Mouse (Mus musculus) lung, postnatal 0 days (tissue): Measurements from ENCODE around the gene Nmur1. TPM values are rescaled to one million over a fixed set of nuclear protein-coding genes. Genes with fewer than 3 reads are reported as not detected.
"Not testable (repeated sequence)": the region's sequence is repeated elsewhere in the genome, so short reads cannot be mapped to it uniquely, and the experiment has no call there.

Experiments used
- ATAC-seq: fragments of 200-750 bp; cut with Nextera tagmentation; 2 replicates; pipeline ENCODE4 v1.8.0; 2017; ENCODE audit warnings: moderate library complexity
- DNase-seq: peaks from one replicate; pipeline ENCODE4 v3.0.0-alpha.2; 2016; ENCODE audit warnings: low spot score
- H3K27ac ChIP-seq: fragments of 300-500 bp; sonication (generic); 2 replicates; pipeline ENCODE4 v1.5.1; 2014; ENCODE audit warnings: antibody characterized with exemption, mild to moderate bottlenecking, low read length, mixed read lengths
- H3K27me3 ChIP-seq: fragments of 300-500 bp; sonication (generic); replicated peaks from 2 replicates; pipeline ENCODE4 v1.6.1; 2014; ENCODE audit warnings: low read length, mixed read lengths; ENCODE audit not compliant: insufficient read depth
- H3K36me3 ChIP-seq: fragments of 300-500 bp; sonication (generic); 2 replicates; pipeline ENCODE4 v1.6.1; 2014; ENCODE audit warnings: low read length, mixed read lengths; ENCODE audit not compliant: insufficient read depth
- H3K4me1 ChIP-seq: fragments of 300-500 bp; sonication (generic); 2 replicates; pipeline ENCODE4 v1.6.1; 2014; ENCODE audit warnings: antibody characterized with exemption, low read depth, low read length, mixed read lengths; ENCODE audit not compliant: insufficient read depth
- H3K4me2 ChIP-seq: fragments of 300-500 bp; sonication (generic); replicated peaks from 2 replicates; pipeline ENCODE4 v1.6.1; 2014; ENCODE audit warnings: low read depth, mild to moderate bottlenecking, low read length, moderate library complexity, mixed read lengths
- H3K4me3 ChIP-seq: fragments of 300-500 bp; sonication (generic); 2 replicates; pipeline ENCODE4 v1.5.1; 2014; ENCODE audit warnings: low read depth, low read length
- H3K9ac ChIP-seq: fragments of 300-500 bp; sonication (generic); replicated peaks from 2 replicates; pipeline ENCODE4 v1.6.1; 2014; ENCODE audit warnings: low read depth, mild to moderate bottlenecking
- H3K9me3 ChIP-seq: fragments of 300-500 bp; sonication (generic); 2 replicates; pipeline ENCODE4 v1.6.1; 2016; ENCODE audit warnings: low read length, mixed read lengths
- CTCF ChIP-seq: IDR thresholded peaks from 2 replicates; pipeline ENCODE4 v1.5.1; 2016; ENCODE audit warnings: antibody characterized with exemption, mild to moderate bottlenecking
- EP300 ChIP-seq: IDR thresholded peaks from 2 replicates; pipeline ENCODE4 v1.6.1; 2016; ENCODE audit warnings: antibody characterized with exemption, mild to moderate bottlenecking, control low read depth
- WGBS: fragments of 180-500 bp; shearing (Covaris S2); extraction: QIAGEN DNeasy Blood & Tissue Kit; methylation state at CpG from one replicate; pipeline ENCODE4 v1.1.7; 2014; 5-methylcytosine and 5-hydroxymethylcytosine counted together
- polyA plus RNA-seq: library from polyadenylated mRNA; unstranded; fragments of >200 nt; fragmentation: Nextera tagmentation; extraction: Ambion mirVana; gene quantifications from 2 replicates; pipeline ENCODE4 v1.2.1, GENCODE M21; 2015

The Nmur1 gene
- polyA plus RNA-seq, 1 experiment from 2014 or later: 2.1 TPM

- Histone ChIP-seq H3K27me3 (no peaks in the 10 kb centered on the region), H3K9me3 (no peaks in the 10 kb centered on the region), H3K27ac (no peak overlapping the region), H3K36me3 (peaks cover 13% of the 10 kb centered on the region; the same call in 1 of the 2 replicates), H3K4me3 (no peak overlapping the region), H3K9ac (no peak overlapping the region), H3K4me1 (no peaks in the 10 kb centered on the region), H3K4me2 (no peak overlapping the region)
- 94% methylated on average over 4 of the region's 4 CpGs for WGBS
- ATAC-seq (no peak), DNase-seq (no peak)
- TF ChIP-seq CTCF: no peak
- TF ChIP-seq EP300: no peak
Observed at GRCm38 (mm10) chr1:86345956-86346355, 80.1 kb downstream of the Nmur1 start.

- H3K27ac ChIP-seq: no peak overlapping the region
- no peak for ATAC-seq
- no peak overlapping the region for H3K4me2 ChIP-seq
- no peak overlapping the region for H3K9ac ChIP-seq
- WGBS: 88% methylated on average over 4 of the region's 4 CpGs
- H3K4me1 ChIP-seq: no peaks in the 10 kb centered on the region
- no peak overlapping the region for H3K4me3 ChIP-seq
- no peak for TF ChIP-seq CTCF
- no peak for TF ChIP-seq EP300
- H3K36me3 ChIP-seq: peaks cover 5% of the 10 kb centered on the region; the same call in 1 of the 2 replicates
- H3K27me3 ChIP-seq: no peaks in the 10 kb centered on the region
- no peak for DNase-seq
- H3K9me3 ChIP-seq: no peaks in the 10 kb centered on the region
Observed at GRCm38 (mm10) chr1:86345069-86345468, 81.0 kb downstream of the Nmur1 start.

DNA sequence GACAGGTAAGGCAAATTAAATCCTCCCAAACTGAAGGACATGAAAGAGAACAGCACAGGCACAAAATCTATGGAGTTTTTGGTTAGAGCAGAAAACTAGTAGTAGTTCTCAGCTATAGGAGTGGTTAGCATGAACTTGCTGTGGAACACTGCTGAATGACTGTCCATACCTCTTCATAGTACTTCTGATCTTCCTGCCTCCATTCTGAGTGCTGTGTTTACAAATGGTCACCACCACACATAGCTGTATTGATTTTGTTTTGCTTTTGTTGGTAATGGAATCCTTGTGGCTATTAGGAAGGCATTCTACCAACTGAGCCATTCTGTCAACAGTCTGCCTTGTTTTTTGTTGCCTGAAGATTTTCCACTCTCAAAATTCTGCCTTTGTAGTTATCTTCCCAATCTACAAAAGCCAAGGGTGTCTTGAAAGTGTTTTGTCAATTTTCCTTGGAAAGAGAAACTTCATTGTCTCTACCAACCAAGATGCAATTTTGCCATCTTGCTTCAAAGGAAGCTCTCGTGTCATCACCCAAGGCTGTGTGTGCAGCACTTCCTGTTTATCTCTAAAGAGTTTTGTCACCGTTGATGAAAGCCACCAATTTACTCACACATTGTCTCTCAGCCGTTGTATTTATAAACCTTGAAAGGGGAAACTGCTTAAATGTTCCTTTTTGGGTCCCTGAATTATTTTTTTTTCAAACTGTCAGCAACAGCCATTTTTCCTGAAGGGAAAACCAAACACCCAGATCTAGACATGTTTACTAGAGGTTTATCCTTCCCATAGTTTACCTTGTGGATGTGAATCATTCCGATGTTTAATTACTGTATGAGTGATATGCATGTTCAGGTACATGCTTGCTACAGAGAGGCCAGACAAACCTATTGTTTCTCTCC is 81.8 kb downstream of the Nmur1 start:
- ATAC-seq (no peak), DNase-seq (peak; percentile 65)
- Histone ChIP-seq H3K4me2 (no peak overlapping the region), H3K4me1 (no peaks in the 10 kb centered on the region), H3K9me3 (no peaks in the 10 kb centered on the region), H3K9ac (no peak overlapping the region), H3K27ac (no peak overlapping the region), H3K27me3 (no peaks in the 10 kb centered on the region), H3K36me3 (no peaks in the 10 kb centered on the region), H3K4me3 (no peak overlapping the region)
- 0 out of 2 replicates have a peak, but pooled peaks have one; percentile 25 for TF ChIP-seq EP300
- TF ChIP-seq CTCF: no peak
- WGBS: 36% methylated on average over 4 of the region's 4 CpGs

- no peak for DNase-seq
- Histone ChIP-seq H3K9ac (no peak overlapping the region), H3K36me3 (no peaks in the 10 kb centered on the region), H3K4me2 (no peak overlapping the region), H3K4me1 (no peaks in the 10 kb centered on the region), H3K27me3 (no peaks in the 10 kb centered on the region), H3K27ac (no peak overlapping the region), H3K4me3 (no peak overlapping the region), H3K9me3 (no peaks in the 10 kb centered on the region)
- no peak for TF ChIP-seq CTCF
- no peak for TF ChIP-seq EP300
- ATAC-seq: no peak
- WGBS: 97% methylated on average over 1 of the region's 1 CpGs
Observed at GRCm38 (mm10) chr1:86343087-86343645, 82.9 kb downstream of the Nmur1 start.

DNA sequence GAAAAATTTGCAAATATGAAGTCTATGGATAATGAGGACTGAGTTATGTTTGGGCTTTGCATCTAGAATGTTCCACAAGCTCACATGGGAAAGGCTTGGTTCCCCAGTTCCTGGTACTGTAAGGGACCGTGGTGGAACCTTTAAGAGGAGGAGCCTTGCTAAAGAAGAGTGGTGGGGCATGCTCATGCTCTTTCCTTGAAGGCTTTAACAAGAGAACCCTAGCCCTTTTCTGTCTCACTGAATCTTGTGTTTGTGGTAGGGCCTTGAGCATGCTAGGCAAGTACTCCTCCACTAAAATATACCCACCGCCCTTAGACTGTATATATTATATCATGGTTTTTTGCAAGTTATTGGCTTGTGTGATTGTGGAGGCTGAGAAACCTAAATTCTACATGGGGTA is 83.7 kb downstream of the Nmur1 start:
- 91% methylated on average over 2 of the region's 2 CpGs for WGBS
- no peak for ATAC-seq
- TF ChIP-seq EP300: no peak

DNA sequence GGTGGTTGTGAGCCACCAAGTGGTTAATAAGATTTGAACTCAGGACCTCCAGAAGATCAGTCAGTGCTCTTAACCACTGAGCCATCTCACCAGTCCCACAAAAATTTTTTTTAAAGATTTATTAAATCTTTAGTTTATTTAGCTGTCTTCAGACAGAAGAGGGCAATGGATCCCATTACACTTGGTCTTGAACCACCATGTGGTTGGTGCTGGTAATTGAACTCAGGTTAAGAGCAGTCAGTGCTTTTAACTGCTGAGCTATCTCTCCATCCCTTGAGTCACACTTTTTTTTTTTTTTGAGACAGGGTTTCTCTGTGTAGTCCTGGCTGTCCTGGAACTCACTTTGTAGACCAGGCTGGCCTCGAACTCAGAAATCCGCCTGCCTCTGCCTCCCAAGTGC is 84.9 kb downstream of the Nmur1 start:
- not testable (repeated sequence) for H3K9ac ChIP-seq, H3K4me1 ChIP-seq, H3K27me3 ChIP-seq, H3K9me3 ChIP-seq, ATAC-seq, H3K36me3 ChIP-seq, H3K27ac ChIP-seq, DNase-seq, H3K4me3 ChIP-seq, H3K4me2 ChIP-seq
- WGBS: 94% methylated on average over 2 of the region's 2 CpGs

More for the DNA sequence above, 83.7 kb downstream of the Nmur1 start:
- no peak overlapping the region for H3K4me2 ChIP-seq
- no peak overlapping the region for H3K4me3 ChIP-seq
- H3K9ac ChIP-seq: no peak overlapping the region
- H3K4me1 ChIP-seq: no peaks in the 10 kb centered on the region
- H3K27me3 ChIP-seq: no peaks in the 10 kb centered on the region
- DNase-seq: no peak
- H3K27ac ChIP-seq: no peak overlapping the region
- H3K9me3 ChIP-seq: no peaks in the 10 kb centered on the region
- H3K36me3 ChIP-seq: no peaks in the 10 kb centered on the region
